Mouse (Mus musculus) heart, adult 18-20 months (tissue): Measurements from ENCODE around the gene Fgfr2. TPM values are rescaled to one million over a fixed set of nuclear protein-coding genes. Genes with fewer than 3 reads are reported as not detected.
"Not testable (repeated sequence)": the region's sequence is repeated elsewhere in the genome, so short reads cannot be mapped to it uniquely, and the experiment has no call there.

Experiments
- DNase-seq, 2 experiments: peaks; one replicate each; pipeline ENCODE4 v3.0.0; 2021 to 2022; ENCODE audit warnings: mixed read lengths in 1 of 2
- total RNA-seq, 2 experiments: library from RNA; stranded (reverse); gene quantifications; 2 replicates each; pipeline ENCODE4 v1.2.3; 2021

Gene Fgfr2
- total RNA-seq, 2 experiments from 2014 or later = 1.3 to 2.6 TPM

GRCm38 (mm10) chr7:132446841-132447240 is 676.3 kb downstream of the Fgfr2 start:
- no peak for DNase-seq

- no peak for DNase-seq
Observed at GRCm38 (mm10) chr7:132444221-132444620, 678.9 kb downstream of the Fgfr2 start.

- peak in 1 of 2 experiments; percentile 9 for DNase-seq
Observed at GRCm38 (mm10) chr7:132443769-132444168, 679.4 kb downstream of the Fgfr2 start.

GRCm38 (mm10) chr7:132443134-132443533 is 680.0 kb downstream of the Fgfr2 start:
- DNase-seq = peak; percentile 17 to 50

- DNase-seq = not testable (repeated sequence)
Observed at GRCm38 (mm10) chr7:132442133-132442763, 680.9 kb downstream of the Fgfr2 start.

GRCm38 (mm10) chr7:132439916-132440315 is 683.2 kb downstream of the Fgfr2 start:
- DNase-seq = peak in 1 of 2 experiments; percentile 29

- DNase-seq = no peak
Observed at GRCm38 (mm10) chr7:132438060-132438459, 685.1 kb downstream of the Fgfr2 start.

GRCm38 (mm10) chr7:132437431-132437830 is 685.7 kb downstream of the Fgfr2 start:
- DNase-seq = no peak

GRCm38 (mm10) chr7:132435486-132436055 is 687.6 kb downstream of the Fgfr2 start:
- peak in 1 of 2 experiments; percentile 19 for DNase-seq

- DNase-seq = no peak
Observed at GRCm38 (mm10) chr7:132429324-132429723, 693.8 kb downstream of the Fgfr2 start.

GRCm38 (mm10) chr7:132428308-132428707 is 694.8 kb downstream of the Fgfr2 start:
- no peak for DNase-seq

- DNase-seq = no peak
Observed at GRCm38 (mm10) chr7:132426069-132426468, 697.1 kb downstream of the Fgfr2 start.

GRCm38 (mm10) chr7:132425364-132425999 is 697.7 kb downstream of the Fgfr2 start:
- DNase-seq = no peak

GRCm38 (mm10) chr7:132423570-132423969 is 699.6 kb downstream of the Fgfr2 start:
- peak; percentile 38 to 64 for DNase-seq

GRCm38 (mm10) chr7:132419378-132420255 is 703.5 kb downstream of the Fgfr2 start:
- no peak for DNase-seq

- no peak for DNase-seq
Observed at GRCm38 (mm10) chr7:132416866-132417265, 706.3 kb downstream of the Fgfr2 start.

- DNase-seq = no peak
Observed at GRCm38 (mm10) chr7:132415866-132416265, 707.3 kb downstream of the Fgfr2 start.

GRCm38 (mm10) chr7:132412520-132412919 is 710.6 kb downstream of the Fgfr2 start:
- no peak for DNase-seq

GRCm38 (mm10) chr7:132411708-132412107 is 711.4 kb downstream of the Fgfr2 start:
- DNase-seq = no peak

- no peak for DNase-seq
Observed at GRCm38 (mm10) chr7:132410958-132411357, 712.2 kb downstream of the Fgfr2 start.

GRCm38 (mm10) chr7:132409890-132410289 is 713.3 kb downstream of the Fgfr2 start:
- no peak for DNase-seq

GRCm38 (mm10) chr7:132402377-132403084 is 720.6 kb downstream of the Fgfr2 start:
- DNase-seq = peak in 1 of 2 experiments; percentile 31
